Mouse (Mus musculus) fat pad, adult 2 months (tissue): ENCODE results near the gene Stk38l.
"Not testable (repeated sequence)": the region's sequence is repeated elsewhere in the genome, so short reads cannot be mapped to it uniquely, and the experiment has no call there.

ENCODE experiments used
- DNase-seq: peaks from one replicate; pipeline ENCODE4 v3.0.0-alpha.2; 2011; ENCODE audit warnings: low read depth, low spot score; ENCODE audit errors: extremely low read depth

Gene Stk38l

GRCm38 (mm10) chr6:146770005-146770745, 45.4 kb downstream of the Stk38l start:
- DNase-seq = no peak

DNA sequence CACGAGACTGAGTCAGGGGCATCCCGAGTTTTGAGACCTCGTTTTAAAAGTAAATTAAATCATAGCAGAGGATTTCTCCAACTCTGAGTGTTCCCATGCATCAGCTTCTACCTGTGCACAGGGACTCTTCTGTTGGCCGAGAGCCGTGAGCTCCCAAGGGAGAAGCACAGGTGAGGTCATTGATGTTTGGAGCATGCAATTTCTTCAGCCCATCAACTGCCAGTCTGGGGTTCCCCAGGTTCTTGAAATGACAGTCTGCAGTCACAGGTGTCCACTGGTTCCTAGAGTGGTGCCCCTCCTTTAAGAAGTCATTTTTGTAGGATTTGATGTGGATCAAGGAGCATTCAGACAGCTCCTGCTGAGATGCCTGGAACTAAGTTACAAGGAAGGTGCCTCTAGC, 46.0 kb downstream of the Stk38l start:
- no peak for DNase-seq

DNA sequence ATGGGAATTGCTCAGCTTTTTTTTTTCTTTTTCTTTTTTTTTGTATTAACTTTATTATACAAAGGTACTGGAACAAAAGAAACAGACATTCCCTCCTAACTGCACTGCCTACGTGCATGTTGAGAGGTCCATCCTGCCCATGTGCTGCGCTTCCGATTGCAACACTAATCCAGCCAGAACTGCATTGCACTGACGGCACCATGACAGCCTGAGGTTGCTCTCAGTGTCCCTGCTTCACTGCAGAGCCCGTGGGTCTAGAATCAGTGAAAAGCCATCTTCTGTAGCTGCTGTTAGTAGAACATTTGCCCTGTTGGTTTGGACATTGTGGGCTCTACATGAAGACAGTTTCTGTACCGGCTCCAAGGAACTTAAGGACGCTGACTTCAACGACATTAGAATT, 51.1 kb downstream of the Stk38l start:
- DNase-seq = not testable (repeated sequence)

GRCm38 (mm10) chr6:146776610-146777389, 52.0 kb downstream of the Stk38l start:
- DNase-seq = no peak

DNA sequence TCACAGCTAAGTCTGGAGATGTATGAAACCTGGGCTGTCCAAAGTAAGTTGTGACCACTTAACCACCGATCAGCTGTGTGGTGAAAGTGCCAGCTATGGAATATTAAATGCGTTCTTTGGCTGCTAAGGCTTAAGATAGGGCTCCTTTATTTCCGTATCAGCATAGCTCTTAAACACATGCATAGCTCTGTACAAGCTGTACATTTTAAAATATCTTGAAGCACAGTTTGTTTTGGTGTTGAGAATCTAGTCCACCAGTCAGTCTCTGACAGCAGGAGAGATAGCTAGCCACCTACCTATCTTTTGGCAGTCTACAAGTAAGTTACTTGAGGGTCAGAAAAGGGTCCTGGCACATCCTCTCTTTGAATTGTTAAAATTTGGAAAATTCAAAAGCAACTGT, 53.3 kb downstream of the Stk38l start:
- no peak for DNase-seq

- DNase-seq = no peak
Observed at GRCm38 (mm10) chr6:146781566-146781965, 56.8 kb downstream of the Stk38l start.

- DNase-seq = no peak
Observed at GRCm38 (mm10) chr6:146793527-146793926, 68.7 kb downstream of the Stk38l start.

DNA sequence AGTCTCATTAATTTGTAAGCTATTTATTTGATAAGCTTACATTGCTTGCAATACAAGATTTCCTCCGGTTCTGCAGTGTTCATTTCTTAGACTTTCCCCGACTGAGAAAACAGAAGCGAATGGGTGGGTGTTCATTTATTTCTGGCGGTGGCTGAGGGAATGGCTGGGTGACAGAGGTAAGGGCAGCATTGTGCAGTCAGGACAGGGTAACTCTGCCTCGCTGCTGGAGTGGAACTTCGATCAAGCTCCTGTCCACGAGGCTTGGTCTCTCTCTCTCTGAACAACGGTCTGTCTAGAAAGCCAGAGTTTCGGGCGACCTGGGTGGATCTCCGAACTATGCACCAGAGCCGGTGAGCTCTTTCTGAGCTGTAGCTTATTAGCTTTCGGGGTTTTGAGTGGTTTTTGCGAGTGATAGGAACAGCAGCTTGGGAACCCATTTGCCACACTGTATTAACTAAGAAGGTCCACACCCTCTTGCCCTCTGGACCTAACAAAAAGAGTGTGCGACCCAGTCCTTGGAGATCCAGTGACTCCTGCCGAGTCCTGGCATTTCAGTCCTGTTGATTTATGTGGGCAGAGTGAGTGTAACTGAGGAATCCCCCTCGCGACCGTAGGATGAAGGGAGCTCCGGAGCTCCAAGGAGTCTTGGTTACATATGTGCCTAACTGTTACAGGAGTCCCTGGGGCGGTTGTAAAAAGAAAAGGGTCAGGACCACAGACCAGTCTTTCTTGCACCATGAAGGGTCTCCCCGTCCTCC, 70.5 kb downstream of the Stk38l start:
- no peak for DNase-seq

DNA sequence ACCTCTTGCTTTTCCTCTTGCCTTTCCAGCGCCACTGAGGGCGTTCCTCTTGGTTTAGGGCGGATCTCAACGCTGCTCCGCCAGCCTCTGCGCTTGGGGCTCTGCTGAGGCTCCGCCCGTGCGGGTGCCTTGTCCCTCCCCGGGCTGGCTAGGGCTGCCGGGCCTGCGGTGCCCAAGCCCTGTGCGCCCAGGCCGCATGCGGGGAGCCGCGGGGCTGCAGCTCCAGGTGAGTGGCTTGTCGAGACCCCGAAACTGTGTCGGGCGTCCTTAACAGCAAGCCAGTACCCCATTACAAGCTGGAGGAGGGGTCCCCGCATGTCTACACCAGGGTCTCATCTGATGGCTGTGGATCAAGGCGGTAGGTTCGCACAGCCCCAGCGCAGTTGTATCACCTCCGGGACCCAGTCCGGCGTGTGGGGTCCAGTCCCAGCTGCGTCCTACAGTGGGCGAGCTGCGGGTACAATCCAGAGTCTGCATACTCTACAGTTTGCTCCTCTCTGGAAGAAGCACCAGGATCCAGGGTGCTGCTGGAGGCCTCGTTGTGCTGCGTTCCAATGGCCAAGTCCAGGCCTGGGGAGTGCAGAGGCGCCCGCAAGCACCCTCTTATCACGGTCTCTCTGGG, 71.2 kb downstream of the Stk38l start, which contains the start of gene Arntl2:
Gene Arntl2 (plus strand): TSS at position 132 of the 622 bp plus-strand sequence.
- DNase-seq = peak; percentile 11

GRCm38 (mm10) chr6:146797446-146797845, 72.7 kb downstream of the Stk38l start:
- DNase-seq = no peak

DNA sequence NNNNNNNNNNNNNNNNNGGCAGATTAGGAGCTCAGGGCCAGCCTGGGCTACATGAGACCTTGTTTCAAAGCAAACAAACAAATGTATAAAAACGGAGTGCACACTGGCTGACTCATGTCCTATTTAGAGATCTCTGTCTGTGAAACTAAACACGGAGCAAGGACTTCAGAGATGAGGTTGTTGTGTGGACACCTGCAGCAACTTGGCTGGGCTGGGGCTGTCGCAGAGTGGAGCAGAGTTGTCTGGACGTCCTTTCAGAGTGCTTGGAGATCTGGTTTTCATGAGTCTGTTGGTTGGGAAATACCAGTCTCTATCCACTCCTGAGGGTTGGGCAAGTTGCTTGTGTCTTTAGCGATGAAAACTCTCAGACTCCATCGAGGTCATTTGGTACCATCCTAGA, 85.2 kb downstream of the Stk38l start:
- DNase-seq = no peak

- DNase-seq = no peak
Observed at GRCm38 (mm10) chr6:146813007-146813406, 88.2 kb downstream of the Stk38l start.

DNA sequence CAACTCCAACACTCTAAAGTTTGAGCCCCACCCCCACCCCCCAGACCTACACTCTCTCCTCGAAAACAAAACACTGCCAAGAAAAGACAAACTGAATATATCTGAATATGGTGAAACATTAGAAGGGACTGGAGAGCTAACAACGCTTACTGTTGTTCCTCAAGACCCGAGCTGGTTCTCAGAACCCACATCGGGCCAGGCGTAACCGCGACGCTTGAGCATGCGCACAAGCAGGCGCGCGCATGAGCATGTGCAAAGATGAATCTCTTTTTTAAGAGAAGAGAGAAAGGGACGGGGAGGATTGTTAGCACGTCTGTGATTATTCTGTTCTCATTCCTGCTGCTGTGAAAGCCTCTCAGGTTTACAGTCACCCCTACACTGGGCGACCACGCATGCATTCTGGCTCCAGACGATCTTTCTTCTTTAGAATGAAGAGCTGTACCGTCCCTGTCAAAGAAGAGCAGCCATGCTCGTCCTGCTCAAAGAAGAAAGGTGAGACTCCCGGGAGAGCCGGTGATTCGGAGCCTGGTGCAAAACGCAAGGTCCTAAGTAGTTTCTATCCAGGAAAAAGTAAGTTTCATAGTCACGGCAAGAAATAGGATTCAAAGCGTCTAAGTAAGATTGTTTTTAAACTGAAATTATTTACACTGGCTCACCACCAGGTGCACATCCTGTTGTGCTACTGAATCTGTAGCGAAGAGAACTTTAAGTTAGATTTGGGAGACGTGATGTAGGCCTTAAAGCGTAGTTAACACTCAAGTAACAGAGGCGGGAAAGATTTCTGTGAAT, 95.6 kb downstream of the Stk38l start:
- DNase-seq = no peak

GRCm38 (mm10) chr6:146821958-146822357, 97.2 kb downstream of the Stk38l start:
- no peak for DNase-seq

GRCm38 (mm10) chr6:146824727-146825486, 100.1 kb downstream of the Stk38l start:
- DNase-seq = no peak

DNA sequence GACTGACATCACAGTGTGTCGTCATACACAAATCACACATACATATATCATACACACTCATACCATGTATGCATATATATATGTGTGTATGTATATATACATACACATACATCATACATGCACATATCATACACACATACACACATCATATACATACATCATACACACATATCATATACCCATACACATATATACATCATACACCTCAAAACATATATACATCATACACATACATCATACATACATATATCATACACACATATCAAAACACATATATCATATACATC, 100.6 kb downstream of the Stk38l start:
- no peak for DNase-seq
